Mouse (Mus musculus): ENCODE results near the gene Cbx3. TPM values are rescaled to one million over a fixed set of nuclear protein-coding genes. Genes with fewer than 3 reads are reported as not detected.
A peak's percentile ranks its signal among the peaks of the same experiment; 100 is the strongest.

The Cbx3 gene
- polyA plus RNA-seq, 1 experiment from 2014 or later: 169 TPM

- Histone ChIP-seq H3K9me3 (replicated peaks; ENCODE audit: control insufficient read depth, low read length) (no peaks in the 10 kb centered on the region), H3K36me3 (ENCODE audit: control insufficient read depth, insufficient read depth) (peaks cover 5% of the 10 kb centered on the region), H3K4me3 (ENCODE audit: low read depth, low read length) (no peak overlapping the region), H3K4me2 (ENCODE audit: low read depth, low read length) (no peak overlapping the region), H3K27ac (ENCODE audit: low read length) (no peak overlapping the region), H3K9ac (ENCODE audit: low read depth, low read length) (no peak overlapping the region), H3K4me1 (ENCODE audit: control insufficient read depth, low read depth, low read length) (no peaks in the 10 kb centered on the region; the same call in 1 of the 2 replicates), H3K27me3 (ENCODE audit: control insufficient read depth, insufficient read depth, low read depth, low read length) (no peaks in the 10 kb centered on the region)
- ATAC-seq (ENCODE audit: low read depth): no peak
- 67% methylated on average over 7 of the region's 7 CpGs for WGBS (ENCODE audit: insufficient replicate concordance)
Observed at GRCm38 (mm10) chr6:51452927-51453503, 17.1 kb upstream of the Cbx3 start.

GRCm38 (mm10) chr6:51454949-51455348, 15.2 kb upstream of the Cbx3 start:
- Histone ChIP-seq H3K4me1 (ENCODE audit: control insufficient read depth, low read depth, low read length) (peaks cover 2% of the 10 kb centered on the region; the same call in 1 of the 2 replicates), H3K27me3 (ENCODE audit: control insufficient read depth, insufficient read depth, low read depth, low read length) (no peaks in the 10 kb centered on the region), H3K4me3 (ENCODE audit: low read depth, low read length) (no peak overlapping the region), H3K4me2 (ENCODE audit: low read depth, low read length) (no peak overlapping the region), H3K27ac (ENCODE audit: low read length) (no peak overlapping the region), H3K9ac (ENCODE audit: low read depth, low read length) (no peak overlapping the region), H3K36me3 (ENCODE audit: control insufficient read depth, insufficient read depth) (peaks cover 17% of the 10 kb centered on the region), H3K9me3 (replicated peaks; ENCODE audit: control insufficient read depth, low read length) (no peaks in the 10 kb centered on the region)
- WGBS (ENCODE audit: insufficient replicate concordance): 16% methylated on average over 3 of the region's 3 CpGs
- ATAC-seq (ENCODE audit: low read depth): no peak; the same call in 1 of the 2 replicates

- Histone ChIP-seq H3K9me3 (replicated peaks; ENCODE audit: control insufficient read depth, low read length) (no peaks in the 10 kb centered on the region), H3K27ac (ENCODE audit: low read length) (no peak overlapping the region)
- 62% methylated on average over 1 of the region's 1 CpGs for WGBS (ENCODE audit: insufficient replicate concordance)
Observed at GRCm38 (mm10) chr6:51456198-51456597, 14.0 kb upstream of the Cbx3 start.

GRCm38 (mm10) chr6:51457283-51457682, 12.9 kb upstream of the Cbx3 start:
- no peak for ATAC-seq (ENCODE audit: low read depth)
- Histone ChIP-seq H3K4me3 (ENCODE audit: low read depth, low read length) (no peak overlapping the region), H3K9ac (ENCODE audit: low read depth, low read length) (no peak overlapping the region), H3K9me3 (replicated peaks; ENCODE audit: control insufficient read depth, low read length) (no peaks in the 10 kb centered on the region), H3K36me3 (ENCODE audit: control insufficient read depth, insufficient read depth) (peaks cover 35% of the 10 kb centered on the region), H3K4me2 (ENCODE audit: low read depth, low read length) (no peak overlapping the region), H3K27me3 (ENCODE audit: control insufficient read depth, insufficient read depth, low read depth, low read length) (no peaks in the 10 kb centered on the region), H3K4me1 (ENCODE audit: control insufficient read depth, low read depth, low read length) (peaks cover 2% of the 10 kb centered on the region; the same call in 1 of the 2 replicates), H3K27ac (ENCODE audit: low read length) (no peak overlapping the region)
- WGBS (ENCODE audit: insufficient replicate concordance): 57% methylated on average over 3 of the region's 3 CpGs

More at GRCm38 (mm10) chr6:51456198-51456597, 14.0 kb upstream of the Cbx3 start:
- H3K4me2 ChIP-seq (ENCODE audit: low read depth, low read length): no peak overlapping the region
- peaks cover 2% of the 10 kb centered on the region; the same call in 1 of the 2 replicates for H3K4me1 ChIP-seq (ENCODE audit: control insufficient read depth, low read depth, low read length)
- no peak for ATAC-seq (ENCODE audit: low read depth)
- H3K27me3 ChIP-seq (ENCODE audit: control insufficient read depth, insufficient read depth, low read depth, low read length): no peaks in the 10 kb centered on the region
- no peak overlapping the region for H3K4me3 ChIP-seq (ENCODE audit: low read depth, low read length)
- peaks cover 26% of the 10 kb centered on the region for H3K36me3 ChIP-seq (ENCODE audit: control insufficient read depth, insufficient read depth)
- no peak overlapping the region for H3K9ac ChIP-seq (ENCODE audit: low read depth, low read length)

GRCm38 (mm10) chr6:51457770-51458387, 12.3 kb upstream of the Cbx3 start:
- Histone ChIP-seq H3K36me3 (ENCODE audit: control insufficient read depth, insufficient read depth) (peaks cover 37% of the 10 kb centered on the region), H3K27me3 (ENCODE audit: control insufficient read depth, insufficient read depth, low read depth, low read length) (no peaks in the 10 kb centered on the region), H3K9me3 (replicated peaks; ENCODE audit: control insufficient read depth, low read length) (no peaks in the 10 kb centered on the region), H3K4me2 (ENCODE audit: low read depth, low read length) (no peak overlapping the region), H3K4me1 (ENCODE audit: control insufficient read depth, low read depth, low read length) (peaks cover 2% of the 10 kb centered on the region; the same call in 1 of the 2 replicates), H3K27ac (ENCODE audit: low read length) (no peak overlapping the region), H3K9ac (ENCODE audit: low read depth, low read length) (no peak overlapping the region), H3K4me3 (ENCODE audit: low read depth, low read length) (no peak overlapping the region)
- no peak for ATAC-seq (ENCODE audit: low read depth)
- WGBS (ENCODE audit: insufficient replicate concordance): 65% methylated on average over 8 of the region's 8 CpGs

GRCm38 (mm10) chr6:51458925-51459312, 11.2 kb upstream of the Cbx3 start:
- no peak overlapping the region for H3K27ac ChIP-seq (ENCODE audit: low read length)
- H3K4me2 ChIP-seq (ENCODE audit: low read depth, low read length): no peak overlapping the region
- peaks cover 47% of the 10 kb centered on the region for H3K36me3 ChIP-seq (ENCODE audit: control insufficient read depth, insufficient read depth)

GRCm38 (mm10) chr6:51459313-51460020, 10.7 kb upstream of the Cbx3 start:
- Histone ChIP-seq H3K4me1 (ENCODE audit: control insufficient read depth, low read depth, low read length) (peaks cover 5% of the 10 kb centered on the region; the same call in 1 of the 2 replicates), H3K9ac (ENCODE audit: low read depth, low read length) (no peak overlapping the region), H3K4me3 (ENCODE audit: low read depth, low read length) (no peak overlapping the region), H3K27me3 (ENCODE audit: control insufficient read depth, insufficient read depth, low read depth, low read length) (no peaks in the 10 kb centered on the region), H3K4me2 (ENCODE audit: low read depth, low read length) (no peak overlapping the region), H3K36me3 (ENCODE audit: control insufficient read depth, insufficient read depth) (peaks cover 51% of the 10 kb centered on the region), H3K9me3 (replicated peaks; ENCODE audit: control insufficient read depth, low read length) (no peaks in the 10 kb centered on the region), H3K27ac (ENCODE audit: low read length) (no peak overlapping the region)
- 58% methylated on average over 5 of the region's 5 CpGs for WGBS (ENCODE audit: insufficient replicate concordance)
- ATAC-seq (ENCODE audit: low read depth): peak; percentile 27

More at GRCm38 (mm10) chr6:51458925-51459312, 11.2 kb upstream of the Cbx3 start:
- Histone ChIP-seq H3K9me3 (replicated peaks; ENCODE audit: control insufficient read depth, low read length) (no peaks in the 10 kb centered on the region), H3K4me1 (ENCODE audit: control insufficient read depth, low read depth, low read length) (peaks cover 4% of the 10 kb centered on the region; the same call in 1 of the 2 replicates), H3K9ac (ENCODE audit: low read depth, low read length) (no peak overlapping the region), H3K27me3 (ENCODE audit: control insufficient read depth, insufficient read depth, low read depth, low read length) (no peaks in the 10 kb centered on the region), H3K4me3 (ENCODE audit: low read depth, low read length) (no peak overlapping the region)
- peak; percentile 32 for ATAC-seq (ENCODE audit: low read depth)
- WGBS (ENCODE audit: insufficient replicate concordance): 39% methylated on average over 2 of the region's 2 CpGs

GRCm38 (mm10) chr6:51460021-51460360, 10.2 kb upstream of the Cbx3 start:
- 77% methylated on average over 4 of the region's 4 CpGs for WGBS (ENCODE audit: insufficient replicate concordance)
- no peaks in the 10 kb centered on the region for H3K9me3 ChIP-seq (replicated peaks; ENCODE audit: control insufficient read depth, low read length)
- H3K4me2 ChIP-seq (ENCODE audit: low read depth, low read length): no peak overlapping the region
- no peak overlapping the region for H3K9ac ChIP-seq (ENCODE audit: low read depth, low read length)
- H3K4me1 ChIP-seq (ENCODE audit: control insufficient read depth, low read depth, low read length): peaks cover 5% of the 10 kb centered on the region; the same call in 1 of the 2 replicates
- peaks cover 54% of the 10 kb centered on the region for H3K36me3 ChIP-seq (ENCODE audit: control insufficient read depth, insufficient read depth)
- H3K4me3 ChIP-seq (ENCODE audit: low read depth, low read length): no peak overlapping the region
- H3K27me3 ChIP-seq (ENCODE audit: control insufficient read depth, insufficient read depth, low read depth, low read length): no peaks in the 10 kb centered on the region
- ATAC-seq (ENCODE audit: low read depth): peak; percentile 8; the same call in 1 of the 2 replicates
- H3K27ac ChIP-seq (ENCODE audit: low read length): no peak overlapping the region

- Histone ChIP-seq H3K27me3 (ENCODE audit: control insufficient read depth, insufficient read depth, low read depth, low read length) (no peaks in the 10 kb centered on the region), H3K27ac (ENCODE audit: low read length) (no peak overlapping the region), H3K9ac (ENCODE audit: low read depth, low read length) (no peak overlapping the region), H3K4me2 (ENCODE audit: low read depth, low read length) (no peak overlapping the region), H3K4me3 (ENCODE audit: low read depth, low read length) (no peak overlapping the region), H3K9me3 (replicated peaks; ENCODE audit: control insufficient read depth, low read length) (no peaks in the 10 kb centered on the region), H3K36me3 (ENCODE audit: control insufficient read depth, insufficient read depth) (peaks cover 58% of the 10 kb centered on the region), H3K4me1 (ENCODE audit: control insufficient read depth, low read depth, low read length) (peaks cover 5% of the 10 kb centered on the region; the same call in 1 of the 2 replicates)
- 87% methylated on average over 3 of the region's 3 CpGs for WGBS (ENCODE audit: insufficient replicate concordance)
- 0 out of 2 replicates have a peak, but pooled peaks have one; percentile 3 for ATAC-seq (ENCODE audit: low read depth)
Observed at GRCm38 (mm10) chr6:51460363-51460762, 9.8 kb upstream of the Cbx3 start.

Data from liver, embryonic 16.5 days (tissue).